Mouse (Mus musculus): ENCODE data around the gene Pold4.

DNA sequence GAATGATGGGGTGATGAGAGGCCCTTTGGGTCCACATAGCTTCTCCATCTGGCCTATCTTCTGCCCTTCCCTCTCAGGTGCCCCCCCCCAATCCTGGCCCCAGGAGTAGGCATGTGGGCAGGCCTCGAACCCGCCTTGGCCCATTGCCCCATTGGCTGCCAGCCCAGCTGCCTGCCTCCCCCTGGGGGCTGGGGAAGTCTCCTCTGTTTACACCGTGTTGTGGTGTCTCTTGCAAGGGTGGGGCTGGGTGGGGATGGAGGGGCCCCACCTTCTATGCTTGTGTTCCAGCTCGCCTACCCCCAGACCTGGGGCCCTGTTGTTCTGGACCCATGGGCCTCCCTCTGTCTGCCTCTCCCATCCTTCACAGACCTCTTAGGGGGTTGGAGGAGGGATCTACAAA is 11.3 kb upstream of the Pold4 start:
- TF ChIP-seq CEBPB (IDR thresholded peaks at IDR 0.05; ENCODE audit: low read depth) = no peak
- no peak for TF ChIP-seq CTCF (IDR thresholded peaks at IDR 0.05; ENCODE audit: control insufficient read depth, insufficient read depth, insufficient read length)
- no peak for TF ChIP-seq MYOD1 (IDR thresholded peaks at IDR 0.05; ENCODE audit: control insufficient read depth, insufficient read length, low read depth)
- no peak for TF ChIP-seq MAX (IDR thresholded peaks at IDR 0.05)
- TF ChIP-seq USF1 (IDR thresholded peaks at IDR 0.05; ENCODE audit: low read depth) = no peak
- no peak for TF ChIP-seq MYOG (IDR thresholded peaks at IDR 0.05; ENCODE audit: control insufficient read depth, extremely low read depth, insufficient read length)
